Mouse (Mus musculus) G1E (cell line): ENCODE data around the gene Tnrc18. TPM values are rescaled to one million over a fixed set of nuclear protein-coding genes. Genes with fewer than 3 reads are reported as not detected.
A peak's percentile ranks its signal among the peaks of the same experiment; 100 is the strongest.

Source experiments
- ATAC-seq: 2 replicates; pipeline ENCODE4 v1.8.0; 2016; ENCODE audit warnings: mild to moderate bottlenecking; ENCODE audit not compliant: insufficient number of reproducible peaks, poor library complexity, low FRiP score, severe bottlenecking; ENCODE audit errors: extremely low read depth
- DNase-seq: peaks from one replicate; pipeline ENCODE4 v3.0.0; 2012; ENCODE audit warnings: low spot score
- H3K27me3 ChIP-seq: 2 replicates; pipeline ENCODE4 v1.6.1; 2012; ENCODE audit warnings: mild to moderate bottlenecking, low read length, inconsistent platforms; ENCODE audit not compliant: insufficient read depth
- H3K36me3 ChIP-seq: replicated peaks from 2 replicates; pipeline ENCODE3; 2012; ENCODE audit warnings: mild to moderate bottlenecking, inconsistent platforms
- H3K4me1 ChIP-seq: 2 replicates; pipeline ENCODE4 v1.6.1; 2012; ENCODE audit warnings: low read depth, low read length, inconsistent platforms, mixed read lengths; ENCODE audit not compliant: insufficient read depth
- H3K4me3 ChIP-seq: 2 replicates; pipeline ENCODE4 v1.5.1; 2012; ENCODE audit warnings: low read depth, mild to moderate bottlenecking, inconsistent platforms, low read length, moderate library complexity, mixed read lengths
- H3K9me3 ChIP-seq: replicated peaks from 2 replicates; pipeline ENCODE4 v1.6.1; 2012; ENCODE audit warnings: inconsistent platforms
- CTCF ChIP-seq: IDR thresholded peaks from 2 replicates; pipeline ENCODE4 v1.5.1; 2012; ENCODE audit warnings: low read depth, low read length, inconsistent platforms, mixed read lengths
- GATA1 ChIP-seq: IDR thresholded peaks from 2 replicates; pipeline ENCODE4 v1.6.1; 2012; ENCODE audit warnings: borderline replicate concordance, low read length, inconsistent platforms, mixed read lengths
- GATA2 ChIP-seq: IDR thresholded peaks from 2 replicates; pipeline ENCODE4 v1.6.1; 2012; ENCODE audit warnings: low read depth, low read length, inconsistent platforms, borderline replicate concordance
- POLR2AphosphoS5 ChIP-seq: IDR thresholded peaks from 2 replicates; pipeline ENCODE4 v1.6.1; 2012; ENCODE audit warnings: low read depth, low read length, inconsistent platforms; ENCODE audit not compliant: insufficient replicate concordance
- TAL1 ChIP-seq: conservative IDR thresholded peaks from 2 replicates; pipeline ENCODE4 v1.6.1; 2012; ENCODE audit warnings: low read depth, low read length, inconsistent platforms, mixed read lengths
- polyA plus RNA-seq: library from polyadenylated mRNA; stranded (reverse); fragments of >175 nt; gene quantifications from 2 replicates; pipeline ENCODE4 v1.2.3, GENCODE M21; 2012
- total RNA-seq, 2 experiments: library from RNA; stranded (forward) in 1 of 2; stranded (reverse) in 1 of 2; fragments of 200-1000 nt in 1 of 2; fragments of >200 nt in 1 of 2; fragmentation: Nextera tagmentation in 1 of 2; gene quantifications; 2 replicates each; pipeline ENCODE4 v1.2.3; 2014 to 2017

Gene Tnrc18
- total and polyA plus RNA-seq, 3 experiments, result 5.4 to 81.6 (median 36.3) TPM

GRCm38 (mm10) chr5:142812976-142813721, 4.3 kb downstream of the Tnrc18 start:
- DNase-seq, result no peak
- H3K9me3 ChIP-seq, result peaks cover 26% of the 10 kb centered on the region
- TF ChIP-seq POLR2AphosphoS5 (no peak), TAL1 (no peak), GATA2 (no peak), CTCF (no peak), GATA1 (no peak)
- H3K4me3 ChIP-seq, result peak overlapping the region; percentile 73; the same call in 1 of the 2 replicates
- H3K4me1 ChIP-seq, result peaks cover 40% of the 10 kb centered on the region
- H3K27me3 ChIP-seq, result peaks cover 68% of the 10 kb centered on the region
- ATAC-seq, result no peak
- H3K36me3 ChIP-seq, result peaks cover 4% of the 10 kb centered on the region

- Histone ChIP-seq H3K9me3 (peaks cover 26% of the 10 kb centered on the region), H3K4me1 (peaks cover 36% of the 10 kb centered on the region), H3K4me3 (no peak overlapping the region), H3K36me3 (peaks cover 7% of the 10 kb centered on the region), H3K27me3 (peaks cover 62% of the 10 kb centered on the region)
- no peak for DNase-seq
- no peak for ATAC-seq
- TF ChIP-seq CTCF, result no peak
- no peak for TF ChIP-seq TAL1
- TF ChIP-seq POLR2AphosphoS5, result no peak
- no peak for TF ChIP-seq GATA1
- no peak for TF ChIP-seq GATA2
Observed at GRCm38 (mm10) chr5:142812621-142812975, 4.9 kb downstream of the Tnrc18 start.

GRCm38 (mm10) chr5:142811870-142812443, 5.5 kb downstream of the Tnrc18 start:
- ATAC-seq (no peak), DNase-seq (no peak)
- H3K9me3 ChIP-seq, result peaks cover 21% of the 10 kb centered on the region
- H3K4me1 ChIP-seq, result peaks cover 32% of the 10 kb centered on the region
- TF ChIP-seq GATA2 (no peak), CTCF (no peak), POLR2AphosphoS5 (no peak)
- no peak overlapping the region for H3K4me3 ChIP-seq
- peaks cover 60% of the 10 kb centered on the region for H3K27me3 ChIP-seq
- peaks cover 7% of the 10 kb centered on the region for H3K36me3 ChIP-seq

GRCm38 (mm10) chr5:142810710-142811599, 6.5 kb downstream of the Tnrc18 start:
- TF ChIP-seq TAL1 (no peak), POLR2AphosphoS5 (no peak), GATA2 (no peak), CTCF (no peak), GATA1 (no peak)
- ATAC-seq (no peak), DNase-seq (no peak)
- Histone ChIP-seq H3K4me1 (peaks cover 31% of the 10 kb centered on the region), H3K9me3 (peaks cover 15% of the 10 kb centered on the region), H3K4me3 (no peak overlapping the region), H3K36me3 (peaks cover 7% of the 10 kb centered on the region), H3K27me3 (peaks cover 51% of the 10 kb centered on the region)

GRCm38 (mm10) chr5:142807661-142808060, 9.8 kb downstream of the Tnrc18 start:
- TF ChIP-seq TAL1 (no peak), GATA1 (no peak), CTCF (no peak), POLR2AphosphoS5 (no peak), GATA2 (no peak)
- Histone ChIP-seq H3K27me3 (peaks cover 21% of the 10 kb centered on the region), H3K4me3 (no peak overlapping the region), H3K4me1 (peaks cover 23% of the 10 kb centered on the region), H3K36me3 (peaks cover 2% of the 10 kb centered on the region), H3K9me3 (no peaks in the 10 kb centered on the region)
- ATAC-seq (no peak), DNase-seq (no peak)

GRCm38 (mm10) chr5:142803746-142804145, 13.7 kb downstream of the Tnrc18 start:
- no peak for ATAC-seq
- H3K4me3 ChIP-seq, result no peak overlapping the region
- H3K4me1 ChIP-seq, result peaks cover 50% of the 10 kb centered on the region
- H3K9me3 ChIP-seq, result no peaks in the 10 kb centered on the region
- TF ChIP-seq TAL1, result no peak
- TF ChIP-seq POLR2AphosphoS5, result no peak
- TF ChIP-seq CTCF, result no peak
- TF ChIP-seq GATA2, result no peak
- TF ChIP-seq GATA1, result no peak
- peaks cover 2% of the 10 kb centered on the region; the same call in 1 of the 2 replicates for H3K27me3 ChIP-seq
- peaks cover 2% of the 10 kb centered on the region for H3K36me3 ChIP-seq
- DNase-seq, result no peak
